Mouse (Mus musculus): ENCODE measurements around the gene Cad.
"Not testable (repeated sequence)": the region's sequence is repeated elsewhere in the genome, so short reads cannot be mapped to it uniquely, and the experiment has no call there.

Cad gene

DNA sequence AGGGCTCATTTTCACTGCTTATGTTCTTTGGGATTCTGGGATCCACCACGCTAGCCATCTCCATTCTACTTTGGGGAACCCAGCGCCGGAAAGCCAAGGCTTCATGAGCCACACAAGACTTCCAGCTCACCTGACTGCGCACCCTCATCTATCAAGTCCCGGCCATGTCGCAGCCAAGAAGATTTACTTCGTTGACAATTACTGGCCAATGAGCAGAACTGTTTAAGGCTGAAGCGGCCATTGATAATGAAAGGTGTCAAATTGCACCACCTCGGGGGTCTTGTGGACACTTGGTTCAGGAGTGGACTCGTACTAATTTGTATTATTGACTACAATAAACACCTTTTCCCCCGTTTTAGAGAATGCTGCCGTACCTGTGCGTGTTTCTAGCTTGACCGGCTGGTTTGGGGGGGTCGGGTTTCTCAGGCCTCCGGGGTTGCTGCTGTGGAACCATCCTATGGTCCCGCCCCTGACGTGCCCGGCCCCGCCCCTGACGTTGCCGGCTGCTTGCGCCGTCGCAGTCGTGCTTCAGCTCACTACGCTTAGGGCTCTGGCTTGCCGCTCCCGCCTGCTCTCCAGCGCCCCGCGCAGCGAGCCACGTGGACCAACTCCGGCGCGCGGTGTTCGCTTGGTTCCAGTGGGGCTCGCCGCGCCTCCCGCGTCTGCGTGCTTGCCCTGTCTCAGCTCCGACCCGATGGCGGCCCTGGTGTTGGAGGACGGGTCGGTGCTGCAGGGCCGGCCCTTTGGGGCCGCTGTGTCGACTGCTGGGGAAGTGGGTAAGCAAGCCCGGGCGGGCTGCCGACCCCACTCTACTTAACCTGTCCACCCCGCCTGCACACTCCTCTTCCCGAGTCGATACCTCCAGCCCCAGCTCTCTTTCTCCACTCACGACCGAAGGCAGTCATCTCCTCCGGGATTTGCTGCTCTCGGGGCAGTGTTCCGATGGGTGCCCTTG, at the start of gene Cad:
Cad (plus strand) TSS at position 520 of the 955 bp plus-strand sequence.
- peak; percentile 83 for DNase-seq (ENCODE audit: low read depth, low spot score)

DNA sequence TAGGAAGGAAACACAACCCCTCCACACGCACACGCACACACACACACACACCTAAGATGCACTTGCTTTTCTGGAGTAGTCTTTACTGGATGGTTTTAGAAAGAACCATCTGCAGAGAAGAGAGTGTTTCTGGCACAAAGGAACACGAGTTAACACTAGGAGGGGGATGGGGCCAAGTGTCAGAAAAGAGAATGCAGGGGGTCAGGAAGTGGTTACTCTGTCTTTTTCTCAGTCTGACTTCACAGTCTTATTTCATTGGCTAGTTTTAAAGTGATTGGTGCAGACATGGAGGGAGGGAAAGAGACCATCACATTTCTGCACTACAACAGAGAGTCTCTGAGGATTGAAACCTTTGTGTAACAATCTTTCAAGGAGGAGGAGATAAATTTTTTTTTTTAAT, 41.8 kb upstream of the Cad start:
- DNase-seq (ENCODE audit: low read depth, low spot score): no peak

DNA sequence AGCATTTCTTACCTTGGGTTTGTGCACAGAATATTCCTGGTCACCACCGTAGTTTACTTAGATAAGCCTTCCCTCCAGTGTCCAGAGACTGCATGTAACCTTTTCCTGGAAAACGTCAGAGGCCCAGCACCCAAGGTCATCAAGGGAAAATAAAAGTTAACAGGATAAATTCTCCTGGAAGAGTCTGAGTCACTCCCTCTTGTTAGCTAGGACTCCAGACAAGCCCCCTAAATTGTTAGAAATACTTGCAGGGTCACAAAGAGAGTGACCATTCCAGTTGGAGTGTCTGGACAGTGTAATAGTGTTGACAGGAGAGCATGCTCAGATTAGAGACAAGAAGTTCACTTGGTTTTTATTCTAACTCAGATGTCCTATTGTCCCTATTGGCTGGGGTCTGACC, 38.7 kb upstream of the Cad start:
- DNase-seq (ENCODE audit: low read depth, low spot score): no peak

DNA sequence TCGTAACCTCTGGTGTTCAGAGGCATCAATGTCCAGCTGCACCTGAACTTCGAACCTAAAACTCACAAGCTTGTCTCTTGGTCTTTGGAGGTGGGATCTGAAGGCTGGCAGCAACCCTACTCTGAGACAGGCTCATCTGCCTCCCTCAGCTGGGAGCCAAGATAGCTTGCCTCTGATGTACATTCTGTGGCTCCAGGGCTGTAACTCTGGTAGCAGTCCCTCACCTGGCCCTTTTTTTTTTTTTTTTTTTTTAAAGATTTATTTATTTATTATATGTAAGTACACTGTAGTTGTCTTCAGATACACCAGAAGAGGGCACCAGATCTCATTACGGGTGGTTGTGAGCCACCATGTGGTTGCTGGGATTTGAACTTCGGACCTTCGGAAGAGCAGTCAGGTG, 32.8 kb upstream of the Cad start:
- not testable (repeated sequence) for DNase-seq (ENCODE audit: low read depth, low spot score)

DNA sequence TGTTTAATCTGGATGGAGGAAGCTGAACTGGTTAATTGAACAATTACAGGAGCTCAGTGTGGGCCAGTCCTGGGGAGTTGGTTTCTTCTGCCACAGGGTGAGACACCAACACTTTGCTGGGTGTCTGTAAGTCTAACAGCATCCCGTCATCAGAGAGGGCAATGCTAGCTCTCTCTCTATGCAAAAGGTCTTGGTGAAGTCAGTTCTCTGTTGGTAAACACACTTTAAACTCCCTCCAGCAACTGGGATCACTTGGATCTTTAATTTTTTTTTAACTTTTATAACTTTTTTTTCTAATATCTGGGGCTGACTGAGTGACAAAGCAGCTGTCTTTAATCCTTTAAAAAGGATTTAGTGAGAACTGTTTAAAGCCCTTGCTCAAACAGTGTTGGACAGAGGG, 31.9 kb upstream of the Cad start:
- DNase-seq (ENCODE audit: low read depth, low spot score): no peak

DNA sequence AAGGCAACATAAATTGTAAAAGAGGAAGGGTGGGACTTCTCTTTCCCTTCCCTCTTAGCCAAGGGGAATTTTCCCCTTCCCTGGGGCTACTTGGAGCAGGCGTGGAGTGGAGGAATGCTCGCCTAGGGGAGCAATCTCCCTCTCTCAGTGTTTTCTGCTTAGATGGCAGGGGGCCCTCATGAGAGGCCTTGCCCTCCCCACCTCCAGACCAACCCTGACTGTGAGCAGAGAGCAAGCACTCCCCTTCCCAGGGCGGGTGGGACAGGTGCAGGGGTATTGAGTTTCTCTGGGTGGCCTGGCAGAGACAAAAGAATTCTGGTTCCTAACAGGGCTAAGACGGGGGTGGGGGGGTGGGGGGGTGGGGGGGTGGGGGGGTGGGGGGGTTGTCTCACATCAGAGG, 31.3 kb upstream of the Cad start:
- no peak for DNase-seq (ENCODE audit: low read depth, low spot score)

DNA sequence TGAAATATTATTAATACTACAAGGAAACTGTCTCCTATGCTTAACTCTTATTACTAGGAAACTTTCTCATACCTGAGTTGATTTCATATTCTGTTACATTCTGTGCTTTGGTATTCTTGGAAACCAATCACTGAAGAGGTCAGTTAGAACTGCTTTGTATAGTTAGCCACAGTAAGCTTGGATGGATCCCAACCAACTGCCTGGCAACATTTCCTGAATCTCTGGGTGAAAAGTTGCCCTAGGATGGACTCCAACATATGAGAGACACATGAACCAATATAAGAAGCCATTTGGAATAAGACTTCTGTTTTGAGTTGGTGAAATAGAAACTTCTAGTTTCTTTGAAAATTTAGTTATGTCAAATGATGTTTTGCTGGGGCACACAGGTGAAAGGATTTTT, 29.9 kb upstream of the Cad start:
- no peak for DNase-seq (ENCODE audit: low read depth, low spot score)

DNA sequence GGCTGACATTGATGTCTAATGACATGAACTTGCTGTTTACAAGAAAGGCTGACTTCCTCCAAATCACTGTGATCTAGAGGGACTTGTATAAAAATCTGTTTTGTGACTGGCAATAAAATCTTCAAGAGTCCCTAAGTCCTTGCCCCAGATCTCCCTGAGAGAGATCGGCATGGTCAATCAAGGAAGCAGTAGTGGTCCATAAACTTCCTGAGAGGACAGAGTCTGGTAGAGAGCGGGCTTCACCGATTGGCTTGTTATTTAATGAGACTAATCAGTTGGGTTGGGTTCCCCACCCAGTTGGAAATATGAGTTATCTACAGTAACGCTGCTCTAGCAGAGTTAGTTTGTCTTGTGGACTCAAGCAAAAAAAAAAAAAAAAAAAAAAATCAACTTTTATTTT, 23.7 kb upstream of the Cad start:
- no peak for DNase-seq (ENCODE audit: low read depth, low spot score)

DNA sequence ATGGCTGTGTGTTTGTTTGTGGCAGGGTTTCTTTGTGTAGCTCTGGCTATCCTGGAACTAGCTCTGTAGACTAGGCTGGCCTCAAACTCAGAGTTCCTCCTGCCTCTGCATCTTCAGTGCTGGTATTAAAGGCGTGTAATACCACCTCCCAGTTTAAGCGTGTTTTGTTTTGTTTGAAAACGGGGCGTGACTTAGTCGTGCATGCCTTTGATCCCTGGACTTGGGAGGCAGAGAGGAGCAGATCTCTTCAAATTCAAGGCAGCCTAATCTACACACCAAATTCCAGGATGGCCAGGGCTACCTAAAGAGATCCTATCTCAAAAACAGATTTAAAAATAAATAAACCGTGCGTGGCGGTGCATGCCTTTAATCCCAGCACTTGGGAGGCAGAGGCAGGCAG, 23.1 kb upstream of the Cad start:
- no peak for DNase-seq (ENCODE audit: low read depth, low spot score)

DNA sequence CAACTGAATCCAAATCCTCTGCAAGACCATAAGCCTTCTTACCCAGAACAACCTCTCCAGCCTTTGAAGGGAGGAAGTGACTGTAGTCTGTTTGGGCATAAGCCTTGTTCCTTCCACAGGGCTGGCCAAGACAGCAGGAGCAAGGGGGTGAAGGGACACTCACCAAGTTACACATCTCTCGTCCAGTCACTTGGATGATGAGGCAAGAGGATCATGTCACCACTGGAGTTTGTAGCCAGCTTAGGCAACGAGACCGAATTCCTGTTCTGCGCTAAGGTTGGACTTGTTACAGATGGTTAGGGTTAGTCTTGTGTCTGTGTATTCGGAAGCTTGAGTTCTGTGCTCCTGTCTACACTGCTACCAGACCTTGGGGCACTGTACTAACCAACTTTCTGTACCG, 19.9 kb upstream of the Cad start:
- DNase-seq (ENCODE audit: low read depth, low spot score): no peak

DNA sequence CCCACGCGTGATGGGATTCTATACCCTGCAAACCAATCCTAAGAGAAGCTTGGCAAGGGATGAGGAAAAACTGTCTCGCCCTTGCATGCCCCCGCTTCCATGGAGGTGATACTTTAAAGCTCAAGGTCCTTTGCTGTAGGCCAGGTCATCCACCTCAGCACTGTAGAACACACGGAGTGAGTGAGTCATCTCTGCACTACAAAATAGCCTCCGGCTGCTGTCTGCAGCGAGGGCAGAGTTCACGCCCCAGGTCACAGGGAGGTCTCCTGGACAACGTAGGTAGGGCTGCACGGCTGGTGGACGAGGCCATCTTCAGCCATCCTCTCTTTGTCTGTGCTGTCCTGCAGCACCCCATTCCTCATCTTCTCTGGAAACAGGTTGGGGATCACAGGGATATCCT, 18.0 kb upstream of the Cad start:
- not testable (repeated sequence) for DNase-seq (ENCODE audit: low read depth, low spot score)

DNA sequence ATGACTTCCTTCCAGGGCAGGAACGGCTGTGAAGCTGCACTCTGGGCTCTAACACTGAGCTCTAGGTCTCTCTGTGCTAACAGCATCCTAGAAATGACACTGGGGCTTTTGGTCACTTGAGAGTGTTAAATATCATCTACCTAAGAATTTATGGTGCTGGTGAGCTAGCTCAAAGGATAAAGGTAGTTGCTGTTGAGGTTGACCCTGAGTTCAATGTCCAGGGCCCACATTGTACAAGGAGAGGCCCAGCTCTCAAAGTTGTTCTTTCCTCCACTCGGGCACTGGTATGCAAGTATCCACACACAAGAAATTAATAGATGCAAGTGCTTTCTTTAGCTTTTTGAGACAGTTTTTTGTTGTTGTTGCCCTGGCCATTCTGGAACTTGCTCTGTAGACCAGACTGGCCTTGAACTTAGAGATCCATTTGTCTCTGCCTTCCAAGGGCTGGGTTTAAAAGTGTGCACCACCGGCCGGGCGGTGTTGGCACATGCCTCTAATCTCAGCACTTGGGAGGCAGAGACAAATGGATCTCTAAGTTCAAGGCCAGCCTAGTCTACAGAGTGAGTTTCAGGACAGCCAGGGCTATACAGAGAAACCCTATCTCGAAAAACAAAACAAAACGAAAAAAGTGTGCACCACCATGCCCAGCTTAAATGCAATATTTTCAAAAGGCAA, 16.3 kb upstream of the Cad start:
- no peak for DNase-seq (ENCODE audit: low read depth, low spot score)

DNA sequence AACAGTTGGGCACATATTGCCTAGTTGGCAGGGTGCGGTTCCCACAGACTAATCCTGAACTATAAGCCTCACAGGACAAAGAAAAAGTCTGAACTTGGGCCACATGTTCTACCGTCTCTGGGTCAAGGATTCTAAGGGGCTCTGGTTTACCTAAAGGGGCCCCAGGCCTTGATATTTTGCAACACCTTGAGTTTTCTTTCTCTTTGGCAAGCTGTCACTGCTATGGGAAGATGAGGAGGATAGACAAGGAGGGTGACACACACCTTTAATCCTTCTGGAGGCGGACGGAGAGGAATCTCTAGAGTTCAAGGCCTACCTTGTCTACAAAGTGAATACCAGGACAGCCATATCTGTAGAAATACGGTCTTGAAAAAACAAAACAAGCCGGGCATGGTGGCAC, 8.2 kb upstream of the Cad start:
- DNase-seq (ENCODE audit: low read depth, low spot score): no peak

DNA sequence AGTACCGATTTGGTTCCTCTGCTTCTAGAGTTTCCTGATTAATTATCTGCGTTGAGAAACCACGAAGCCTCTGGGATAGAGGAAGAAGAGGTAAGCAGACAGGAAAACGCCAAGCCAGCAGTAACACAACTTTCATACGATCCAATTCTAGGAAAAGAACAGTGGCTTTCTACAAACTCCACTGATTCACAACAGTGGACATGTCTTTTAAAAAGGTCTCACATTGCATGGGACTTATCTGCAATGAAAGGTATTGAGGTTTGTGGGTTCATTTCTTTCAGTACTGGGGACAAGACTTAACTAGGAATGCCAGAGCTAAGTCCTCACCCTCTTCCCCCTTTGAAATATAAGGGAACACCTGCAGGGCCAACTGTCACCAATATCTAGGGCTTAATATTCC, 7.5 kb upstream of the Cad start:
- no peak for DNase-seq (ENCODE audit: low read depth, low spot score)

DNA sequence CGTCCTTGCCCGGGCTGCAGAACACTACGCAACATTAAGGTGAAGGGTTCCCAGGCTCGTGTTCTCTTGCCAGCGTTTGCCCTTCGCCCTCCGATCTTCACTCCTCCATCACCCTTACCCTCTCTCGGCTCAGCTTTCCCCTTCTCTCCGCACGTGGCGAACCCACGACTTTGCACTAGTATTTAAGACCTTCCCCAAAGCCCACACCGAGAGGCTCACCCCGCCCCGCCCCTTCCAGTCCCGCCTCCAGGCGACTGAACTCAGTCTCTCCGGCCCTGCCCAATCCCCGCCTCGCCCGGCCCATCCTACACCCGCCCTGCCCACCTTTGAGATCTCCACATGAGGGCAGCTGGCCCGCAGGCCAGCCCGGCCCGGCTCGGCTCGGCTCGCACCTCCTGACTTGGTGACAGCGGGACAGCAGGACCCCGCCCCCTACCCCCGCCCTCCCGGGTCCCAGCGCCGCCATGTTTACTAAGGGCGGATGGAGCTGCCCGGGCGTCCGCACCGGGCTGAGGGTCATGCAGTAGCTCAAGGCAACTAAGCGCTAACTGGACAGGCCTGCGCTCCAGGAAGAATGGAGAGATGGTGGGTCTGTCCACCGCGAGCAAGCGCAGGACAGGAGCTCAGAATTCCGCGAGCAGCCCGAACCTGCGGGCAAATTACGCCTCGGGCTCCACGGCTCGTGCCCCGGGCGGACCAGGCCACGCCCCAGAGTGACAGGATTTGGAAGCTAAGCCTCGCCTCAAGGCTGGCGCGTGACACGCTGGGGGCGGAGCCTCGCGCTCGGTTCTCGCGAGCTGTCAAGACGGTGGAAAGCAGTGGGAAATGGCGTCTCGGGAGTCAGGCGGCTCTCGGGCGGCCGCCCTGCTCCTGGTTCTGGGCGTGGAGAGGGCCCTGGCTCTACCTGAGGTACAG, 6.5 kb upstream of the Cad start, which contains the start of gene Atraid:
Atraid (plus strand) TSS at position 465 of the 915 bp plus-strand sequence.
- DNase-seq (ENCODE audit: low read depth, low spot score): peak; percentile 96

DNA sequence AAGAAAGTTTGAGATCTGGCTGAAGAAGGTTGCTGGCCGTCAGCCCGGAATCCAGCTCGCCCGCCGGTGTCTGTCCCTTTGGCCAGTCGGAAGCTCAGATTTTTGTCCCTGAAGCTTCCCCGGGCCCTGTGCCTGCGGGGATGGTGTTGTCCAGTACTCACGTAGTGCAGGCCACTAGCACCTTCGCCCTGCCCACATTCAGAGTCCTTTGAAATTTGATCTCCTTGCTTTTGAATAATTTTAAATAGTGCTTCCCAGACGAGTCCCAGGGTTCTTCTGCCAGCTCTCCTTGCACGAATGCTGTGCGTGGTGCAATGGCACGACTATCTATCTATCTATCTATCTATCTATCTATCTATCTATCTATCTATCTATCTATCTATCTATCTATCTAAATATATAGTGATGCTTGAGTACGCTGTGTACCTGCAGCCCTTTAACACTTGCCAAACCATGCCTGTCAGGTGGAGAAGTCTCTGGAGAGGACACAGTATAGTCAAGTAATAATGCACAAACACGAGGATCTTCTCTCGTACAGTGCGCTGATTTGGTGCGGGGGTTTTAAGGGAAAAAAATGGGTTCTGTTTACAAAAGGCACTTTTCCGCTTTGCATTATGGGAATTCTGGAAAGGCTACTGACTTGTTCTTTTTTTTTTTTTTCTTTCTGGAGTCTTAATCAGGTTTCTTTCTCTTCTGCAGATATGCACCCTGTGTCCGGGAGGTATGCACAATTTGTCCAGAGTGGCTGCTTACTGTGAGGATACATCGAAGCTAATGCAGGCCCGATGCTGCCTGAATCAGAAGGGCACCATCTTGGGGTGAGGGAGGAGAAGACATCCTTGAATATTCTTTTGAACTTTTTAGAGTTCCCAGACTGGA, 5.6 kb upstream of the Cad start, which contains the start of gene Slc5a6:
Slc5a6 (minus strand) TSS at position 162 of the 879 bp plus-strand sequence.
- no peak for DNase-seq (ENCODE audit: low read depth, low spot score)

DNA sequence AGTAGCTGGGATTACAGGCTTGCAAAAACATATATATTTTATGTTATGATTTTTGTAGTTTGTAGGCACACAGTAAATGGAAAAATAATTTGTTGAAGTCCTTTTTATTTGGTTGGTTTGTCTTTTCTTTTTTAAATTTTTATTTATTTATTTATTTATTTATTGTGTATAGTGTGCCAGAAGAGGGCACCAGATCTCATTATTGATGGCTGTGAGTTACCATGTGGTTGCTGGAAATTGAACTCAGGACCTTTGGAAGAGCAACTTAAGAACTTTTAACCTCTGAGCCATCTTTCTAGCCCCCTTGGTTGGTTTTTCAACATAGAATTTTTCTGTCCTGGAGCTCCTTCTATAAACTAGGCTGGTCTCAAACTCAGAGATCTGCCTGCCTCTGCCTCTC, 4.2 kb upstream of the Cad start:
- DNase-seq (ENCODE audit: low read depth, low spot score): no peak

DNA sequence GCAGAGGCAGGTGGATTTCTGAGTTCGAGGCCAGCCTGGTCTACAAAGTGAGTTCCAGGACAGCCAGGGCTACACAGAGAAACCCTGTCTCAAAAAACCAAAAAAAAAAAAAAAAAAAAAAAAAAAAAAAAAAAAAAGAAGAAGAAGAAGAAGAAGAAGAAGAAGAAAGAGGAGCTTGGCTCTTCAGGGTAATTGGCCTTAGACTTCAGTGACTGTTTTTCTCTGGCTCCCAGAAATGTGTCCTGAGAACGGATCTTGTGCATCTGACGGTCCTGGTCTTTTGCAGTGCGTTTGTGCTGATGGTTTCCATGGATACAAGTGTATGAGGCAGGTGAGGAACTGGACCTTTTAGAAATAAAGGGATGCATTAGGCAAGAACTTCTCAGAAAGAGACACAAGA, 852 bp upstream of the Cad start:
- DNase-seq (ENCODE audit: low read depth, low spot score): not testable (repeated sequence)

DNA sequence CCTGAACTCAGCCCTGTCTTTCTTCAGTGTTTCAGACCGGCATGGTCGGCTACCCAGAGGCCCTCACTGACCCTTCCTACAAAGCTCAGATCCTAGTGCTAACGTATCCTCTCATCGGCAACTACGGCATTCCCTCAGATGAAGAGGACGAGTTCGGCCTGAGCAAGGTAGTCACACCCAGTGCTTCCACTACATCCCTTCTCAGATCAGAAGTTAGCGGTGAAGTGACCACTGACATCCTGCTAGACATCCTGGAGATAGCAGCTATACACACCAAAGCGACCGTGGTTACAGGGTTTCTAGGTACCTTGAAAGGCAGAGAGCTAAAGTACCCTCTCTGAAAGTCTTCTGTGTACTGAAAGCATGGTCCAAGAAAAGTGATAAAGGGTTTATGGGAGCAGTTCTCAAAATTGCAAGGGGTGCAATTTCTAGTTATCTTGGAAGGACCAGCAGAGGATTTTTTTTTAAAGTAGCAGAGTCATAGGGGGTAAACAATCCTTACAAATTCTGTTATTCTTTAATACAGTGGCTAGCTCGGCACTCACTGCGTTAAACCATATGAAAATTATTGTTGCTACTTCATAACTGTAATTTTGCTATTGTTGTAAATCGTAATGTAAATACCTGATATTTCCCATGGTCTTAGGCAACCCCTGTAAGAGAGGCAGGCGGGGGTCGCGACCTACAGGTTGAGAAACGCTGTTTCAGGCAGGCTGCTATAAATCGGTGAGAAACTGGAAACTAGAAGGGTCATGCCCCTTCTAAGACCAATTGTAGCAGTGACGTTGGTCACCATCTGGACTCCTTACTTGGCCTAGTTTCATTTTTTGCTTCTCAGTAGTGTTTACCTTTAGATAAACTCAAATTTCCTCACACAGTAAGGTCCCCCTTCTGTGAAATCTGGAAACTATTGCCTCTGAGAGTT, 898 bp downstream of the Cad start:
- DNase-seq (ENCODE audit: low read depth, low spot score): no peak

DNA sequence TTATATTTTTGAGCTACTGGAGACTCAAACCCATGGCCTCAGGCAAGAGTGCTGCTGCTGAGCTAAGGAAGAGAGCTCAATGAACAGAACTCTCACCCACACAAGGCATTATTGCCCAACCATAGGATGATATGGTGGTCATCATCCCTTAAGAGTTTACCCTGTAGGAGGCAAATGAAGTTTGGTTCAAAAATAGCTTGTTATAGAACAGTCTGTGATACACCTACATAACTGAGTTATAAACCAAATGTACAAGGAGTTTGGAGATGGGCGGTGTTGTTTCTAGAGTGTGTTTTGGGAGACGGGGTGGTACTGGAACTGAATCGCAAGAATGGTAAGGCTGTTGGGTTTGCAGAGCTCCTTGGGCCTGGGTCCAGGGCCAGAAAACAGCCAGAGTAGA, 15.2 kb downstream of the Cad start:
- DNase-seq (ENCODE audit: low read depth, low spot score): no peak

Measured in telencephalon, adult 2 months (tissue).